Mouse (Mus musculus): ENCODE results near the gene Lpin3. TPM values are rescaled to one million over a fixed set of nuclear protein-coding genes. Genes with fewer than 3 reads are reported as not detected.

Gene Lpin3
- polyA plus RNA-seq, 1 experiment: not detected

- H3K36me3 ChIP-seq (ENCODE audit: control insufficient read depth): no peaks in the 10 kb centered on the region
- TF ChIP-seq TAL1 (IDR thresholded peaks at IDR 0.05; ENCODE audit: low read length) (no peak), GATA1 (IDR thresholded peaks at IDR 0.05; ENCODE audit: low read length) (no peak)
- no peak overlapping the region for H3K4me3 ChIP-seq (replicated peaks)
- peaks cover 15% of the 10 kb centered on the region for H3K27me3 ChIP-seq (ENCODE audit: control insufficient read depth)
- H3K9me3 ChIP-seq (ENCODE audit: control insufficient read depth, low read length): no peaks in the 10 kb centered on the region
- no peaks in the 10 kb centered on the region for H3K4me1 ChIP-seq (ENCODE audit: control insufficient read depth)
Observed at GRCm38 (mm10) chr2:160917313-160917712, 36.8 kb downstream of the Lpin3 start.

GRCm38 (mm10) chr2:160918154-160918929, 37.9 kb downstream of the Lpin3 start:
- TF ChIP-seq TAL1 (IDR thresholded peaks at IDR 0.05; ENCODE audit: low read length) (no peak), GATA1 (IDR thresholded peaks at IDR 0.05; ENCODE audit: low read length) (no peak)
- H3K27me3 ChIP-seq (ENCODE audit: control insufficient read depth): peaks cover 5% of the 10 kb centered on the region
- H3K36me3 ChIP-seq (ENCODE audit: control insufficient read depth): no peaks in the 10 kb centered on the region
- no peak overlapping the region for H3K4me3 ChIP-seq (replicated peaks)
- no peaks in the 10 kb centered on the region for H3K4me1 ChIP-seq (ENCODE audit: control insufficient read depth)
- H3K9me3 ChIP-seq (ENCODE audit: control insufficient read depth, low read length): no peaks in the 10 kb centered on the region

- Histone ChIP-seq H3K4me3 (replicated peaks) (no peak overlapping the region), H3K36me3 (ENCODE audit: control insufficient read depth) (no peaks in the 10 kb centered on the region), H3K4me1 (ENCODE audit: control insufficient read depth) (no peaks in the 10 kb centered on the region), H3K27me3 (ENCODE audit: control insufficient read depth) (no peaks in the 10 kb centered on the region; the same call in 1 of the 2 replicates), H3K9me3 (ENCODE audit: control insufficient read depth, low read length) (no peaks in the 10 kb centered on the region)
- no peak for TF ChIP-seq TAL1 (IDR thresholded peaks at IDR 0.05; ENCODE audit: low read length)
- TF ChIP-seq GATA1 (IDR thresholded peaks at IDR 0.05; ENCODE audit: low read length): no peak
Observed at GRCm38 (mm10) chr2:160918930-160919215, 38.4 kb downstream of the Lpin3 start.

- no peak overlapping the region for H3K4me3 ChIP-seq (replicated peaks)
- H3K36me3 ChIP-seq (ENCODE audit: control insufficient read depth): no peaks in the 10 kb centered on the region
- TF ChIP-seq TAL1 (IDR thresholded peaks at IDR 0.05; ENCODE audit: low read length): no peak
- TF ChIP-seq GATA1 (IDR thresholded peaks at IDR 0.05; ENCODE audit: low read length): no peak
- H3K9me3 ChIP-seq (ENCODE audit: control insufficient read depth, low read length): no peaks in the 10 kb centered on the region
- H3K4me1 ChIP-seq (ENCODE audit: control insufficient read depth): no peaks in the 10 kb centered on the region
- no peaks in the 10 kb centered on the region for H3K27me3 ChIP-seq (ENCODE audit: control insufficient read depth)
Observed at GRCm38 (mm10) chr2:160921285-160921684, 40.8 kb downstream of the Lpin3 start.

GRCm38 (mm10) chr2:160925203-160925602, 44.7 kb downstream of the Lpin3 start:
- TF ChIP-seq TAL1 (IDR thresholded peaks at IDR 0.05; ENCODE audit: low read length) (no peak), GATA1 (IDR thresholded peaks at IDR 0.05; ENCODE audit: low read length) (no peak)
- H3K27me3 ChIP-seq (ENCODE audit: control insufficient read depth): no peaks in the 10 kb centered on the region
- H3K9me3 ChIP-seq (ENCODE audit: control insufficient read depth, low read length): no peaks in the 10 kb centered on the region
- H3K4me1 ChIP-seq (ENCODE audit: control insufficient read depth): no peaks in the 10 kb centered on the region
- H3K36me3 ChIP-seq (ENCODE audit: control insufficient read depth): no peaks in the 10 kb centered on the region
- no peak overlapping the region for H3K4me3 ChIP-seq (replicated peaks)

- no peaks in the 10 kb centered on the region for H3K27me3 ChIP-seq (ENCODE audit: control insufficient read depth)
- TF ChIP-seq TAL1 (IDR thresholded peaks at IDR 0.05; ENCODE audit: low read length) (no peak), GATA1 (IDR thresholded peaks at IDR 0.05; ENCODE audit: low read length) (no peak)
- no peaks in the 10 kb centered on the region for H3K4me1 ChIP-seq (ENCODE audit: control insufficient read depth)
- H3K36me3 ChIP-seq (ENCODE audit: control insufficient read depth): no peaks in the 10 kb centered on the region
- H3K4me3 ChIP-seq (replicated peaks): no peak overlapping the region
- H3K9me3 ChIP-seq (ENCODE audit: control insufficient read depth, low read length): peaks cover 7% of the 10 kb centered on the region; the same call in 1 of the 2 replicates
Observed at GRCm38 (mm10) chr2:160931378-160931777, 50.9 kb downstream of the Lpin3 start.

- no peak for TF ChIP-seq GATA1 (IDR thresholded peaks at IDR 0.05; ENCODE audit: low read length)
- no peak for TF ChIP-seq TAL1 (IDR thresholded peaks at IDR 0.05; ENCODE audit: low read length)
- Histone ChIP-seq H3K4me3 (replicated peaks) (no peak overlapping the region), H3K4me1 (ENCODE audit: control insufficient read depth) (no peaks in the 10 kb centered on the region)
Observed at GRCm38 (mm10) chr2:160932325-160932724, 51.9 kb downstream of the Lpin3 start.

GRCm38 (mm10) chr2:160932981-160933380, 52.5 kb downstream of the Lpin3 start:
- TF ChIP-seq GATA1 (IDR thresholded peaks at IDR 0.05; ENCODE audit: low read length) (no peak), TAL1 (IDR thresholded peaks at IDR 0.05; ENCODE audit: low read length) (no peak)
- H3K9me3 ChIP-seq (ENCODE audit: control insufficient read depth, low read length): peaks cover 7% of the 10 kb centered on the region; the same call in 1 of the 2 replicates

More at GRCm38 (mm10) chr2:160932325-160932724, 51.9 kb downstream of the Lpin3 start:
- H3K27me3 ChIP-seq (ENCODE audit: control insufficient read depth): no peaks in the 10 kb centered on the region
- peaks cover 7% of the 10 kb centered on the region; the same call in 1 of the 2 replicates for H3K9me3 ChIP-seq (ENCODE audit: control insufficient read depth, low read length)
- H3K36me3 ChIP-seq (ENCODE audit: control insufficient read depth): no peaks in the 10 kb centered on the region

GRCm38 (mm10) chr2:160933890-160934289, 53.4 kb downstream of the Lpin3 start:
- TF ChIP-seq TAL1 (IDR thresholded peaks at IDR 0.05; ENCODE audit: low read length): no peak
- no peak for TF ChIP-seq GATA1 (IDR thresholded peaks at IDR 0.05; ENCODE audit: low read length)
- H3K27me3 ChIP-seq (ENCODE audit: control insufficient read depth): no peaks in the 10 kb centered on the region
- peaks cover 7% of the 10 kb centered on the region; the same call in 1 of the 2 replicates for H3K9me3 ChIP-seq (ENCODE audit: control insufficient read depth, low read length)
- H3K4me3 ChIP-seq (replicated peaks): no peak overlapping the region
- no peaks in the 10 kb centered on the region for H3K4me1 ChIP-seq (ENCODE audit: control insufficient read depth)
- H3K36me3 ChIP-seq (ENCODE audit: control insufficient read depth): no peaks in the 10 kb centered on the region

More at GRCm38 (mm10) chr2:160932981-160933380, 52.5 kb downstream of the Lpin3 start:
- Histone ChIP-seq H3K4me1 (ENCODE audit: control insufficient read depth) (no peaks in the 10 kb centered on the region), H3K36me3 (ENCODE audit: control insufficient read depth) (no peaks in the 10 kb centered on the region), H3K27me3 (ENCODE audit: control insufficient read depth) (no peaks in the 10 kb centered on the region), H3K4me3 (replicated peaks) (no peak overlapping the region)

Data from erythroblast, embryonic 14.5 days (primary cell).